26 mouse cellular contexts compared by ENCODE assay signal in the genomic region with DNA sequence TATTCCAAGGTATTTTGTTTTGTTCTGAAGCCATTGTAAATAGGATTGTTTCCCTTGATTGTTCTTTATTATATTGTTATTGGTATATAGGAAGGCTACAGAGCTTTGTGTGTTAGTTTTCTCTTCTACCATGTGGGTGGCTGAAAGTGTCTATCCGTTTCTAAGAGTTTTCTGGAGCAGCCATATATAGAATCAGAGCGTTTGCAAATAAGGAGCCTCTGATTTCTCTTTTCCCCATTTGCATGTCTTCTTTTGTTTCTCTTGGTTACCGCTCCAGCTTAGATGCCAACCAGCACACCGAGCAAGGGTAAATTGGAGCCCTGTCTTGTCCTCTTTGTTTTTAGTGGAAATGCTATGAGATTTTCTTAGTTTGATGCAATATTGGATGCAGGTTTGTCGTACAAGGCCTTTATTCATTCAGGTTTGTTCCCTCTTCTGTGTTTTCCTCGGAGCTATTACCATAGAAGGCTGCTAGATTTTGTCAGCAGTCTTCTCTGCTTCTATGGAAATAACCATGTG. TPM values are rescaled to one million over a fixed set of nuclear protein-coding genes. Genes with fewer than 3 reads are reported as not detected.
"Had no signal": no experiment of that assay in that cellular context is flagged by ENCODE, and none has a peak within 500 bp of the region (broad histone marks: within the 10 kb centered on the region; RNA-seq: fewer than 3 reads in every experiment).

No protein-coding gene starts in this region.

- H3K4me1 ChIP-seq: kidney, embryonic 15.5 days; limb, embryonic 12.5 days; limb, embryonic 15.5 days; megakaryocyte, embryonic 14.5 days; midbrain, embryonic 10.5 days; midbrain, embryonic 13.5 days; neural tube, embryonic 13.5 days had no signal

- DNase-seq: kidney, adult 2 months; kidney, postnatal 10 days; kidney, postnatal 36 days; layer of hippocampus, postnatal 36 days; liver, postnatal 0 days; lung, embryonic 14.5 days; lung, postnatal 36 days; retina, postnatal 1 day; right cerebral cortex, postnatal 25 days; thymus, adult 2 months; thymus, postnatal 14 days; thymus, postnatal 4 days had no signal

- H3K4me3 ChIP-seq: kidney, embryonic 15.5 days; limb, embryonic 12.5 days; limb, embryonic 15.5 days; megakaryocyte, embryonic 14.5 days; midbrain, embryonic 10.5 days; midbrain, embryonic 13.5 days; myocyte; neural tube, embryonic 13.5 days had no signal

- H3K27ac ChIP-seq: kidney, embryonic 15.5 days; limb, embryonic 12.5 days; limb, embryonic 15.5 days; liver, embryonic 14.5 days; midbrain, embryonic 10.5 days; midbrain, embryonic 13.5 days; neural tube, embryonic 13.5 days had no signal

- ATAC-seq: intestine, postnatal 0 days; liver, postnatal 0 days; lung, postnatal 0 days; midbrain, embryonic 13.5 days; midbrain, embryonic 16.5 days had no signal

RNA-seq across cellular contexts. Expression of gene Tgm3, which starts 24.6 kb away (rescaled TPM):
- polyA plus RNA-seq: kidney, embryonic 15.5 days; limb, embryonic 12.5 days; liver, embryonic 11.5 days; liver, postnatal 0 days; lung, postnatal 0 days; midbrain, embryonic 10.5 days; midbrain, embryonic 13.5 days; midbrain, embryonic 16.5 days; myocyte; small intestine, adult 2 months had no signal
